Mouse (Mus musculus) adrenal gland, adult 2 months (tissue): ENCODE data around the gene Alb. TPM values are rescaled to one million over a fixed set of nuclear protein-coding genes. Genes with fewer than 3 reads are reported as not detected.

Source experiments
- DNase-seq: peaks from one replicate; pipeline ENCODE4 v3.0.0; 2021
- polyA plus RNA-seq: library from polyadenylated mRNA; depleted of rRNA; stranded (reverse); fragments of >200 nt; gene quantifications from 2 replicates; pipeline ENCODE4 v1.2.3, GENCODE M21; 2012; rRNA removed
- total RNA-seq, 2 experiments: library from RNA; stranded (reverse); gene quantifications; 2 replicates each; pipeline ENCODE4 v1.2.3; 2021

Gene Alb
- total and polyA plus RNA-seq, 3 experiments: 3.0 to 232 (median 6.5) TPM

GRCm38 (mm10) chr5:90494308-90494707 lies 33.6 kb downstream of the Alb start:
- DNase-seq: no peak

- no peak for DNase-seq
Observed at GRCm38 (mm10) chr5:90499509-90499908, 38.8 kb downstream of the Alb start.

- peak; percentile 66 for DNase-seq
Observed at GRCm38 (mm10) chr5:90500714-90501113, 40.0 kb downstream of the Alb start.

- DNase-seq: no peak
Observed at GRCm38 (mm10) chr5:90501752-90502151, 41.1 kb downstream of the Alb start.

GRCm38 (mm10) chr5:90504742-90505141 lies 44.0 kb downstream of the Alb start:
- DNase-seq: no peak

- no peak for DNase-seq
Observed at GRCm38 (mm10) chr5:90506507-90506906, 45.8 kb downstream of the Alb start.

- no peak for DNase-seq
Observed at GRCm38 (mm10) chr5:90507411-90507949, 46.8 kb downstream of the Alb start.

GRCm38 (mm10) chr5:90509828-90510592 lies 49.3 kb downstream of the Alb start:
- no peak for DNase-seq

GRCm38 (mm10) chr5:90512288-90512955 lies 51.7 kb downstream of the Alb start:
- no peak for DNase-seq

- DNase-seq: no peak
Observed at GRCm38 (mm10) chr5:90515561-90515960, 54.9 kb downstream of the Alb start.

- no peak for DNase-seq
Observed at GRCm38 (mm10) chr5:90518356-90519100, 57.8 kb downstream of the Alb start, which contains the start of gene Afm. Gene Afm, plus strand, starts transcription at chr5:90518932.

Other genes with a start within 250 kb of the Alb start
- gene Cox18, start 236.9 kb upstream of the Alb start, total RNA-seq: 10 to 100 TPM; 24.3 to 59.9 TPM
- 127 and 166 TPM in 2 replicates for gene Cox18, start 236.9 kb upstream of the Alb start, polyA plus RNA-seq
- 100 to 1,000 TPM in 1 of 2 experiments, 10 to 100 TPM in 1; 68.6 to 108 TPM for gene Ankrd17, start 94.3 kb upstream of the Alb start, total RNA-seq
- gene Ankrd17, start 94.3 kb upstream of the Alb start, polyA plus RNA-seq: 12.0 and 14.5 TPM in 2 replicates
- gene Gm9958, start 93.7 kb upstream of the Alb start, total RNA-seq: 1 to 10 TPM; 2.3 to 3.0 TPM
- gene Gm9958, start 93.7 kb upstream of the Alb start, polyA plus RNA-seq: 0.66 and 1.1 TPM in 2 replicates
- gene Afp, start 29.8 kb downstream of the Alb start, total RNA-seq: not detected
- not detected in 2 replicates for gene Afp, start 29.8 kb downstream of the Alb start, polyA plus RNA-seq
- 1 to 10 TPM in 1 of 2 experiments, not detected in 1; 1.1 TPM for gene Afm, start 58.0 kb downstream of the Alb start, total RNA-seq
- gene Afm, start 58.0 kb downstream of the Alb start, polyA plus RNA-seq: not detected in 2 replicates
- under 1 TPM in 1 of 2 experiments, not detected in 1; 0.17 TPM for gene 5830473C10Rik, start 100.2 kb downstream of the Alb start, total RNA-seq
- gene 5830473C10Rik, start 100.2 kb downstream of the Alb start, polyA plus RNA-seq: not detected in 2 replicates
- gene Rassf6, start 179.8 kb downstream of the Alb start, total RNA-seq: 1 to 10 TPM; 2.8 to 3.4 TPM
- 0.33 TPM in 1 of 2 replicates, not detected in the other for gene Rassf6, start 179.8 kb downstream of the Alb start, polyA plus RNA-seq